Mouse (Mus musculus) CD8-positive naive resting alpha-beta T cell, adult 57 days (primary cell): ENCODE results near the gene Crot. TPM values are rescaled to one million over a fixed set of nuclear protein-coding genes. Genes with fewer than 3 reads are reported as not detected.

ENCODE experiments used
- total RNA-seq: library from RNA; stranded (reverse); gene quantifications from one replicate; pipeline ENCODE4 v1.2.4, GENCODE M21; 2023

Crot gene
- total RNA-seq, result 25.0 TPM

DNA sequence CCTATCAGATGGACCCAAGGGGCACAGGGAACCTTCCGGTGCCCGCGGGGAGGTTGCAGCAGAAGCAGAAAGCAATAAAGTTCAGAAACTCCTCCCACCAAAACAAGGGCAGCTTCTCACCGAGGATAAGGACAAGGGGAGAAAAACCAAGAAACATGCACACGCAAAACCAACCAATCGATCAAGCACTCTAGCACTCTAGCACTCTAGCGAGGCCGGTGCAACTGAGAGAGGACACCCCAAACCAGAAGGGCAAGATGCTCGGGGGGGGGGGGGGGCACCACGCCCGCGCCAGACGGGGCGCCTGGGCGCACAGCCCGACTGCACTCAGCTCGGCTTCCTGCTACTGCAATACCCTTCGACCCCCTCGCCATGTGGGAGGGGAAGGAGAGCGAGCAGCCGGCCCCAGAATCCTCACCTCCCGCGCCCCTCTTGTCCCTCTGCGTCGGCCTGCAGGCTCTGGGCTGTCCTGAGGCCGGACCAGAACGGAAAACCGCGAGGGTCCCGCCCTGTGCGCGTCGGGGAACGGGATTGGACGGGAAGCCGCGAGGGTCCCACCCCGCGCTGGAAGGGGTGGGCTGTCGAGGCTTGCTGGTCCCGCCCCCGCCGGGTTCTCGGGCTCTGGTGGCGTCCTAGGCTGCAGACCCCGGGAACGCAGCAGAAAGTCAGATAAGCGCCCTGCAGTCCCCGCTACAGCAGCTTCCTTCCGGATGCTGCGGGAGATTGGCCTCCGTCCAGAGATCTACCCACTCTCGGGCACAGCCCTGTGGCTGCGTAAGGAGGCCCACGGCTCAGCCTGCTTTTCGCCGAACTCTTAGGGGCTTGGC lies at the start of gene Crot:
TSS of gene Crot (minus strand) at position 639 of the 827 bp plus-strand sequence.

Other genes with a start within 250 kb of the Crot start
- 11.2 TPM for gene Abcb1b, start 199.2 kb downstream of the Crot start, total RNA-seq
- gene Abcb4, start 103.6 kb downstream of the Crot start, total RNA-seq, result 0.58 TPM
- 34.8 TPM for gene Tmem243, start 103.3 kb upstream of the Crot start, total RNA-seq
- 77.9 TPM for gene Dmtf1, start 164.5 kb upstream of the Crot start, total RNA-seq